Mouse (Mus musculus) embryonic facial prominence, embryonic 10.5 days (tissue): Measurements from ENCODE around the gene Tcf20. TPM values are rescaled to one million over a fixed set of nuclear protein-coding genes. Genes with fewer than 3 reads are reported as not detected.

Experiments
- DNase-seq: peaks from one replicate; pipeline ENCODE4 v3.0.0-alpha.2; 2017; ENCODE audit warnings: low spot score
- H3K27ac ChIP-seq: fragments of 300-500 bp; sonication (generic); replicated peaks from 2 replicates; pipeline ENCODE4 v1.5.1; 2016; ENCODE audit warnings: mild to moderate bottlenecking
- H3K27me3 ChIP-seq: fragments of 300-500 bp; sonication (generic); replicated peaks from 2 replicates; pipeline ENCODE4 v1.6.1; 2016; ENCODE audit warnings: low read depth, mild to moderate bottlenecking; ENCODE audit not compliant: poor library complexity, severe bottlenecking
- H3K36me3 ChIP-seq: fragments of 300-500 bp; sonication (generic); replicated peaks from 2 replicates; pipeline ENCODE4 v1.6.1; 2016; ENCODE audit warnings: mild to moderate bottlenecking, moderate library complexity
- H3K4me1 ChIP-seq: fragments of 300-500 bp; sonication (generic); 2 replicates; pipeline ENCODE4 v1.6.1; 2016
- H3K4me3 ChIP-seq: fragments of 300-500 bp; sonication (generic); 2 replicates; pipeline ENCODE4 v1.5.1; 2016; ENCODE audit warnings: mild to moderate bottlenecking, moderate library complexity
- H3K9me3 ChIP-seq: fragments of 300-500 bp; sonication (generic); 2 replicates; pipeline ENCODE4 v1.6.1; 2016; ENCODE audit warnings: mild to moderate bottlenecking
- WGBS: fragments of 180-500 bp; shearing (Covaris S2); methylation state at CpG from one replicate; pipeline ENCODE4 v1.1.7; 2016; 5-methylcytosine and 5-hydroxymethylcytosine counted together
- polyA plus RNA-seq: library from polyadenylated mRNA; unstranded; fragments of >200 nt; fragmentation: Nextera tagmentation; extraction: Ambion mirVana; gene quantifications from 2 replicates; pipeline ENCODE4 v1.2.1, GENCODE M21; 2016

Tcf20 gene
- polyA plus RNA-seq: 8.4 and 8.5 TPM in 2 replicates

GRCm38 (mm10) chr15:82987732-82988112 lies at the start of gene Tcf20:
Tcf20 (minus strand) TSS chr15:82987872.
- Histone ChIP-seq H3K9me3 (no peaks in the 10 kb centered on the region), H3K27me3 (peaks cover 70% of the 10 kb centered on the region), H3K36me3 (no peaks in the 10 kb centered on the region), H3K27ac (peak within 1 kb of the TSS; percentile 64), H3K4me1 (peaks cover 71% of the 10 kb centered on the region), H3K4me3 (peak within 1 kb of the TSS; percentile 65)
- peak; percentile 96 for DNase-seq
- under 1% methylated on average over 20 of the region's 20 CpGs for WGBS

GRCm38 (mm10) chr15:83036900-83037519 lies 49.3 kb upstream of the Tcf20 start:
- Histone ChIP-seq H3K27ac (no peak overlapping the region), H3K27me3 (peaks cover 80% of the 10 kb centered on the region), H3K36me3 (no peaks in the 10 kb centered on the region), H3K4me3 (no peak overlapping the region), H3K9me3 (no peaks in the 10 kb centered on the region), H3K4me1 (peaks cover 55% of the 10 kb centered on the region)
- no peak for DNase-seq
- WGBS: 91% methylated on average over 14 of the region's 14 CpGs

- no peak overlapping the region for H3K27ac ChIP-seq
- 58% methylated on average over 7 of the region's 7 CpGs for WGBS
- DNase-seq: no peak
- peaks cover 55% of the 10 kb centered on the region for H3K4me1 ChIP-seq
- no peaks in the 10 kb centered on the region for H3K36me3 ChIP-seq
- H3K9me3 ChIP-seq: no peaks in the 10 kb centered on the region
- no peak overlapping the region for H3K4me3 ChIP-seq
- H3K27me3 ChIP-seq: peaks cover 83% of the 10 kb centered on the region
Observed at GRCm38 (mm10) chr15:83036089-83036488, 48.4 kb upstream of the Tcf20 start.

GRCm38 (mm10) chr15:83034275-83034977 lies 46.8 kb upstream of the Tcf20 start:
- Histone ChIP-seq H3K27me3 (peaks cover 73% of the 10 kb centered on the region), H3K4me3 (peak overlapping the region; percentile 14; the same call in 1 of the 2 replicates), H3K36me3 (no peaks in the 10 kb centered on the region), H3K4me1 (peaks cover 59% of the 10 kb centered on the region), H3K9me3 (no peaks in the 10 kb centered on the region), H3K27ac (0 out of 2 replicates have a peak overlapping the region, but pooled peaks have one; percentile 30)
- 14% methylated on average over 17 of the region's 17 CpGs for WGBS
- no peak for DNase-seq

GRCm38 (mm10) chr15:83032981-83033541 lies 45.4 kb upstream of the Tcf20 start, which contains the start of gene Nfam1:
Nfam1 (minus strand) TSS chr15:83033306.
- peaks cover 50% of the 10 kb centered on the region for H3K4me1 ChIP-seq
- 40% methylated on average over 17 of the region's 17 CpGs for WGBS
- H3K4me3 ChIP-seq: peak within 1 kb of the TSS; percentile 19; the same call in 1 of the 2 replicates
- H3K27me3 ChIP-seq: peaks cover 67% of the 10 kb centered on the region
- DNase-seq: no peak
- peak within 1 kb of the TSS; percentile 55; the same call in 1 of the 2 replicates for H3K27ac ChIP-seq
- H3K36me3 ChIP-seq: no peaks in the 10 kb centered on the region
- no peaks in the 10 kb centered on the region for H3K9me3 ChIP-seq

GRCm38 (mm10) chr15:83030884-83031283 lies 43.2 kb upstream of the Tcf20 start:
- peaks cover 75% of the 10 kb centered on the region for H3K27me3 ChIP-seq
- no peak overlapping the region for H3K4me3 ChIP-seq
- H3K27ac ChIP-seq: peak overlapping the region; percentile 84
- H3K4me1 ChIP-seq: peaks cover 58% of the 10 kb centered on the region
- DNase-seq: no peak
- 53% methylated on average over 4 of the region's 4 CpGs for WGBS
- no peaks in the 10 kb centered on the region for H3K36me3 ChIP-seq
- no peaks in the 10 kb centered on the region for H3K9me3 ChIP-seq

GRCm38 (mm10) chr15:83029725-83030718 lies 42.4 kb upstream of the Tcf20 start:
- Histone ChIP-seq H3K36me3 (no peaks in the 10 kb centered on the region), H3K27me3 (peaks cover 75% of the 10 kb centered on the region), H3K27ac (peak overlapping the region; percentile 84), H3K4me3 (no peak overlapping the region), H3K4me1 (peaks cover 64% of the 10 kb centered on the region), H3K9me3 (no peaks in the 10 kb centered on the region)
- DNase-seq: peak; percentile 40
- WGBS: 35% methylated on average over 11 of the region's 11 CpGs

- Histone ChIP-seq H3K27ac (peak overlapping the region; percentile 66; the same call in 1 of the 2 replicates), H3K4me1 (peaks cover 59% of the 10 kb centered on the region), H3K27me3 (peaks cover 54% of the 10 kb centered on the region), H3K4me3 (no peak overlapping the region), H3K36me3 (no peaks in the 10 kb centered on the region), H3K9me3 (no peaks in the 10 kb centered on the region)
- DNase-seq: peak; percentile 32
- 56% methylated on average over 8 of the region's 8 CpGs for WGBS
Observed at GRCm38 (mm10) chr15:83026129-83026528, 38.5 kb upstream of the Tcf20 start.

- peak; percentile 67 for DNase-seq
- H3K36me3 ChIP-seq: no peaks in the 10 kb centered on the region
- WGBS: 18% methylated on average over 25 of the region's 25 CpGs
- 0 out of 2 replicates have a peak overlapping the region, but pooled peaks have one; percentile 18 for H3K4me3 ChIP-seq
- H3K27me3 ChIP-seq: peaks cover 54% of the 10 kb centered on the region
- peaks cover 53% of the 10 kb centered on the region for H3K4me1 ChIP-seq
- peak overlapping the region; percentile 66 for H3K27ac ChIP-seq
- no peaks in the 10 kb centered on the region for H3K9me3 ChIP-seq
Observed at GRCm38 (mm10) chr15:83025041-83025760, 37.5 kb upstream of the Tcf20 start.

GRCm38 (mm10) chr15:83022947-83023346 lies 35.3 kb upstream of the Tcf20 start:
- Histone ChIP-seq H3K4me1 (peaks cover 51% of the 10 kb centered on the region), H3K36me3 (no peaks in the 10 kb centered on the region), H3K4me3 (no peak overlapping the region), H3K27me3 (peaks cover 56% of the 10 kb centered on the region), H3K9me3 (no peaks in the 10 kb centered on the region), H3K27ac (no peak overlapping the region)
- no peak for DNase-seq
- 27% methylated on average over 8 of the region's 8 CpGs for WGBS

GRCm38 (mm10) chr15:83010990-83011664 lies 23.5 kb upstream of the Tcf20 start:
- 18% methylated on average over 15 of the region's 15 CpGs for whole genome bisulfite sequencing
- DNase-seq: peak; percentile 57
- H3K4me3 ChIP-seq: no peak overlapping the region
- H3K4me1 ChIP-seq: peaks cover 52% of the 10 kb centered on the region
- 0 out of 2 replicates have a peak overlapping the region, but pooled peaks have one; percentile 44 for H3K27ac ChIP-seq
- no peaks in the 10 kb centered on the region for H3K36me3 ChIP-seq
- H3K27me3 ChIP-seq: peaks cover 77% of the 10 kb centered on the region
- H3K9me3 ChIP-seq: no peaks in the 10 kb centered on the region
